Mouse (Mus musculus) olfactory bulb, adult 2 months (tissue): ENCODE results near the gene Znhit1. TPM values are rescaled to one million over a fixed set of nuclear protein-coding genes. Genes with fewer than 3 reads are reported as not detected.
"Not testable (repeated sequence)": the region's sequence is repeated elsewhere in the genome, so short reads cannot be mapped to it uniquely, and the experiment has no call there.

Source experiments
- H3K27ac ChIP-seq: fragments of 200-500 bp; 2 replicates; pipeline ENCODE4 v1.5.1; 2012; ENCODE audit warnings: low read depth, low read length; ENCODE audit not compliant: insufficient read depth
- H3K4me1 ChIP-seq: fragments of 200-500 bp; 2 replicates; pipeline ENCODE4 v1.6.1; 2012; ENCODE audit warnings: low read length; ENCODE audit not compliant: control insufficient read depth, insufficient read depth
- H3K4me3 ChIP-seq: fragments of 200-500 bp; 2 replicates; pipeline ENCODE4 v1.5.1; 2012; ENCODE audit warnings: mild to moderate bottlenecking, low read depth, low read length, moderate library complexity; ENCODE audit not compliant: insufficient read depth
- CTCF ChIP-seq: fragments of 200-500 bp; IDR thresholded peaks from 2 replicates; pipeline ENCODE4 v1.5.1; 2012; ENCODE audit warnings: low read depth, mild to moderate bottlenecking, low read length, moderate library complexity; ENCODE audit not compliant: insufficient read depth
- POLR2A ChIP-seq: fragments of 200-500 bp; IDR thresholded peaks from 2 replicates; pipeline ENCODE4 v1.6.1; 2012; ENCODE audit warnings: mild to moderate bottlenecking, low read depth, low read length, moderate library complexity; ENCODE audit not compliant: insufficient read depth
- WGBS: fragments of 180-500 bp; shearing (Covaris S2); methylation state at CpG from one replicate; pipeline ENCODE4 v1.1.7; 2018; 5-methylcytosine and 5-hydroxymethylcytosine counted together
- polyA plus RNA-seq: library from polyadenylated mRNA; stranded (reverse); fragments of >200 nt; gene quantifications from 2 replicates; pipeline ENCODE4 v1.2.4, GENCODE M21; 2012; ENCODE audit warnings: low replicate concordance; ENCODE audit not compliant: missing spikeins, insufficient read depth, insufficient read length

Gene Znhit1
- polyA plus RNA-seq, 1 experiment = not detected

- Histone ChIP-seq H3K4me1 (peaks cover 17% of the 10 kb centered on the region), H3K4me3 (no peak overlapping the region), H3K27ac (no peak overlapping the region)
- no peak for TF ChIP-seq POLR2A
- WGBS = 64% methylated on average over 4 of the region's 4 CpGs
Observed at GRCm38 (mm10) chr5:136952153-136952552, 35.7 kb downstream of the Znhit1 start.

GRCm38 (mm10) chr5:136950521-136950920, 37.3 kb downstream of the Znhit1 start:
- no peak for TF ChIP-seq POLR2A
- TF ChIP-seq CTCF = no peak
- Histone ChIP-seq H3K4me3 (no peak overlapping the region), H3K27ac (no peak overlapping the region), H3K4me1 (peaks cover 11% of the 10 kb centered on the region)
- 88% methylated on average over 6 of the region's 6 CpGs for WGBS

- peaks cover 15% of the 10 kb centered on the region for H3K4me1 ChIP-seq
- not testable (repeated sequence) for H3K27ac ChIP-seq, H3K4me3 ChIP-seq
- 75% methylated on average over 14 of the region's 14 CpGs for whole genome bisulfite sequencing
Observed at GRCm38 (mm10) chr5:136949551-136950336, 38.1 kb downstream of the Znhit1 start.

- Histone ChIP-seq H3K27ac (no peak overlapping the region), H3K4me3 (no peak overlapping the region), H3K4me1 (peaks cover 12% of the 10 kb centered on the region)
- TF ChIP-seq POLR2A = no peak
- no peak for TF ChIP-seq CTCF
Observed at GRCm38 (mm10) chr5:136947874-136948273, 39.9 kb downstream of the Znhit1 start.

GRCm38 (mm10) chr5:136945084-136945483, 42.7 kb downstream of the Znhit1 start:
- 42% methylated on average over 12 of the region's 12 CpGs for WGBS
- H3K4me1 ChIP-seq = peaks cover 12% of the 10 kb centered on the region

GRCm38 (mm10) chr5:136943382-136943781, 44.4 kb downstream of the Znhit1 start:
- WGBS = 88% methylated on average over 2 of the region's 2 CpGs
- H3K4me1 ChIP-seq = peaks cover 9% of the 10 kb centered on the region

More at GRCm38 (mm10) chr5:136945084-136945483, 42.7 kb downstream of the Znhit1 start:
- Histone ChIP-seq H3K4me3 (no peak overlapping the region), H3K27ac (0 out of 2 replicates have a peak overlapping the region, but pooled peaks have one; percentile 35)
- no peak for TF ChIP-seq CTCF

GRCm38 (mm10) chr5:136942781-136943180, 45.0 kb downstream of the Znhit1 start:
- Histone ChIP-seq H3K27ac (no peak overlapping the region), H3K4me3 (no peak overlapping the region), H3K4me1 (peaks cover 9% of the 10 kb centered on the region)
- no peak for TF ChIP-seq CTCF
- no peak for TF ChIP-seq POLR2A
- 82% methylated on average over 3 of the region's 3 CpGs for WGBS

More at GRCm38 (mm10) chr5:136943382-136943781, 44.4 kb downstream of the Znhit1 start:
- Histone ChIP-seq H3K27ac (no peak overlapping the region), H3K4me3 (no peak overlapping the region)
- no peak for TF ChIP-seq POLR2A
- no peak for TF ChIP-seq CTCF

GRCm38 (mm10) chr5:136940845-136941560, 46.8 kb downstream of the Znhit1 start:
- TF ChIP-seq CTCF = no peak
- TF ChIP-seq POLR2A = no peak

GRCm38 (mm10) chr5:136940029-136940428, 47.8 kb downstream of the Znhit1 start:
- not testable (repeated sequence) for H3K27ac ChIP-seq, H3K4me1 ChIP-seq, H3K4me3 ChIP-seq
- WGBS = 83% methylated on average over 6 of the region's 6 CpGs

More at GRCm38 (mm10) chr5:136940845-136941560, 46.8 kb downstream of the Znhit1 start:
- Histone ChIP-seq H3K4me3 (no peak overlapping the region), H3K4me1 (peaks cover 9% of the 10 kb centered on the region), H3K27ac (no peak overlapping the region)
- WGBS = 92% methylated on average over 12 of the region's 12 CpGs
